Comparison of ENCODE assay signal across 38 mouse cellular contexts in the genomic region with DNA sequence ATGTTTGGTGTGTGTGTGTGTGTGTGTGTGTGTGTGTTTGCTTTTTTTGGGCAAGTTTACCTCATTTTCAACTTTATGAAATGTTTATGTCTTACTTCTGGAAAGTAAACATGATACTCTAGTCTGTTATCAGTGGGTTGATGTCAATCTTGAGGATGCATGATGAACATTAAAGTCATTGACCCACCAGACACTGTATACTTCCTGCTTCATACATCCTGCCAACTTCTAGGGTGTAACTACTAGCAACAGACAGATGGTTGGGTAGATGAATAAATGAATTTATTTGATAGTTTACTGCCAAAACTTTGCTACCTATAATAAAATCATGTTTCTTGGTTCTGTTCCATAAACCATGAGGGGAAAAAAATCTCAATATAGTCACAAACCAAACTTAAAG. TPM values are rescaled to one million over a fixed set of nuclear protein-coding genes. Genes with fewer than 3 reads are reported as not detected.
"Had no signal": no experiment of that assay in that cellular context is flagged by ENCODE, and none has a peak within 500 bp of the region (broad histone marks: within the 10 kb centered on the region; RNA-seq: fewer than 3 reads in every experiment).

No protein-coding gene starts in this region.

- DNase-seq: gastrocnemius, adult 2 months; gastrocnemius, postnatal 10 days; gastrocnemius, postnatal 36 days; heart, adult 11 months; heart, adult 2 months; heart, postnatal 14 days; heart, postnatal 36 days; kidney, adult 11 months; kidney, adult 2 months; kidney, adult 9 months; kidney, postnatal 25 days; kidney, postnatal 4 days had no signal

- H3K36me3 ChIP-seq: heart, embryonic 13.5 days; heart, embryonic 15.5 days; hindbrain, embryonic 13.5 days; hindbrain, embryonic 15.5 days; kidney, embryonic 15.5 days; limb, embryonic 13.5 days; limb, embryonic 15.5 days; liver, embryonic 12.5 days had no signal

- H3K4me1 ChIP-seq: heart, embryonic 13.5 days; heart, embryonic 15.5 days; hindbrain, embryonic 13.5 days; hindbrain, embryonic 15.5 days; kidney, embryonic 15.5 days; limb, embryonic 13.5 days; limb, embryonic 15.5 days; liver, embryonic 12.5 days had no signal

- H3K27me3 ChIP-seq: heart, embryonic 13.5 days; heart, embryonic 15.5 days; hindbrain, embryonic 13.5 days; hindbrain, embryonic 15.5 days; kidney, embryonic 15.5 days; limb, embryonic 13.5 days; limb, embryonic 15.5 days; liver, embryonic 12.5 days had no signal

- H3K27ac ChIP-seq: gastrocnemius, adult 2 months; heart, adult 2 months; heart, embryonic 13.5 days; heart, embryonic 15.5 days; hindbrain, embryonic 13.5 days; hindbrain, embryonic 15.5 days; hindbrain, postnatal 0 days; kidney, embryonic 15.5 days; kidney, postnatal 0 days; layer of hippocampus, adult 2 months; left cerebral cortex, adult 2 months; limb, embryonic 13.5 days; limb, embryonic 15.5 days; liver, embryonic 12.5 days; liver, embryonic 14.5 days had no signal

- H3K9me3 ChIP-seq: heart, embryonic 13.5 days; heart, embryonic 15.5 days; hindbrain, embryonic 13.5 days; hindbrain, embryonic 15.5 days; kidney, embryonic 15.5 days; limb, embryonic 13.5 days; limb, embryonic 15.5 days; liver, embryonic 12.5 days had no signal

- H3K9ac ChIP-seq: heart, embryonic 13.5 days; heart, embryonic 15.5 days; hindbrain, embryonic 13.5 days; hindbrain, embryonic 15.5 days; kidney, embryonic 15.5 days; limb, embryonic 13.5 days; limb, embryonic 15.5 days; liver, embryonic 12.5 days; liver, embryonic 14.5 days had no signal

- H3K4me3 ChIP-seq: gastrocnemius, adult 2 months; heart, adult 2 months; heart, embryonic 13.5 days; heart, embryonic 15.5 days; hindbrain, embryonic 13.5 days; hindbrain, embryonic 15.5 days; kidney, embryonic 15.5 days; layer of hippocampus, adult 2 months; left cerebral cortex, adult 2 months; limb, embryonic 13.5 days; limb, embryonic 15.5 days; liver, embryonic 12.5 days had no signal

RNA-seq across cellular contexts. Expression of a gene that starts 57.7 kb away (rescaled TPM):
- total RNA-seq: gastrocnemius, adult 2 months; gastrocnemius, postnatal 10 days; gastrocnemius, postnatal 36 days; heart, adult 2 months; heart, postnatal 14 days; heart, postnatal 36 days; hematopoietic stem cell, adult 5-6 weeks; hindbrain, postnatal 0 days; layer of hippocampus, adult 2 months; layer of hippocampus, postnatal 10 days; layer of hippocampus, postnatal 25 days; left cerebral cortex, adult 2 months; left cerebral cortex, postnatal 14 days; left cerebral cortex, postnatal 36 days; liver, adult 2 months had no signal
- polyA plus RNA-seq: gonadal fat pad, adult 2 months; heart, adult 2 months; heart, embryonic 11.5 days; heart, embryonic 13.5 days; heart, embryonic 15.5 days; heart, postnatal 0 days; hindbrain, embryonic 11.5 days; hindbrain, embryonic 13.5 days; hindbrain, embryonic 15.5 days; hindbrain, postnatal 0 days; intestine, embryonic 14.5 days; intestine, embryonic 16.5 days; kidney, adult 2 months; kidney, embryonic 15.5 days; kidney, postnatal 0 days; limb, embryonic 11.5 days; limb, embryonic 13.5 days; limb, embryonic 15.5 days; liver, adult 2 months; liver, embryonic 12.5 days; liver, embryonic 14.5 days had no signal
